Mouse (Mus musculus) CD4-positive naive resting alpha-beta T cell, adult 57 days (primary cell): Measurements from ENCODE around the gene Ankrd40. TPM values are rescaled to one million over a fixed set of nuclear protein-coding genes. Genes with fewer than 3 reads are reported as not detected.

Experiments
- total RNA-seq: library from RNA; stranded (reverse); gene quantifications from one replicate; pipeline ENCODE4 v1.2.4, GENCODE M21; 2023

Ankrd40 gene
- total RNA-seq = 51.1 TPM

DNA sequence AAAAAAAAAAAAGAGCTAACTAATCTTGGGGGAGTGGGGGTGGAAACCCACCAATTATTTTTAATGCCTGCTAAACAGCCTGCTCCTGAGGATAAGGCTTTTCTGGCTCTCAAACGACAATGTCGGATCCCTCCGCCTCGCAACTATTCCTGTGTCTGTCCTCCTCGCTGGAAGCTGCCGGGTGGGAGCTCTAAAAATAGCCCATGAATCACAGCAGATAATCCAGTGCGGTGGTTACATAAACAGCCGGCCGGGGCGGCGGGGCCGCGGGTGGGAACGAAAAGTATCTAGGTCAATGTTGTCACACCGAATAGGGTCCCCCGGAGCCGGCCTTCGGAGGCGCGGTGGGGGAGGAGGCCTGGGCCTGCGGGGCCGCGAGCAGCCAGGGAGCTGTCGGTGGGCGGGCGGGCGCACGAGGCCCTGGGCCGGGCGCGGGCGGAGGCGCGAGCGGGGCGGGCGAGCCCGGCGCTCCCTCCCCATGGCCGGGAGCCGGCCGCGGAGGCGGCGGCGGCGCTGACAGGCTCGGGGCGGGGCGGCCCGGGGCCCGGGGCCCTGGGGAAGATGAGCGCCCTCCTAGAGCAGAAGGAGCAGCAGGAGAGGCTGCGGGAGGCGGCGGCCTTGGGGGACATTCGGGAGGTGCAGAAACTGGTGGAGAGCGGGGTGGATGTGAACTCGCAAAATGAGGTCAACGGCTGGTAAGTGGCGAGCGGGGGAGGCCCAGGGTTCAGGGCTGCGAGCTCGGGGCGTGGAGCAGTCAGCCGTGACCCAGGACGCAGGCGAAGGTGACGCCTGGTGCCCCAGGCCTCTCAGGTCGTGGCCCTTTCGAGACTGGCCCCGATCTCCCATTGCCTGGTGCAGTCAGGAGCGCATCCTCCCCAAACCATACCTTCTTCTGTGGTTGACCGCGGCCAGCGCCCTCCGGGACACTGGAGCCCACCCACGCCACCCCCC lies at the start of gene Ankrd40:
Gene Ankrd40 (plus strand): TSS at position 309 of the 951 bp plus-strand sequence.

DNA sequence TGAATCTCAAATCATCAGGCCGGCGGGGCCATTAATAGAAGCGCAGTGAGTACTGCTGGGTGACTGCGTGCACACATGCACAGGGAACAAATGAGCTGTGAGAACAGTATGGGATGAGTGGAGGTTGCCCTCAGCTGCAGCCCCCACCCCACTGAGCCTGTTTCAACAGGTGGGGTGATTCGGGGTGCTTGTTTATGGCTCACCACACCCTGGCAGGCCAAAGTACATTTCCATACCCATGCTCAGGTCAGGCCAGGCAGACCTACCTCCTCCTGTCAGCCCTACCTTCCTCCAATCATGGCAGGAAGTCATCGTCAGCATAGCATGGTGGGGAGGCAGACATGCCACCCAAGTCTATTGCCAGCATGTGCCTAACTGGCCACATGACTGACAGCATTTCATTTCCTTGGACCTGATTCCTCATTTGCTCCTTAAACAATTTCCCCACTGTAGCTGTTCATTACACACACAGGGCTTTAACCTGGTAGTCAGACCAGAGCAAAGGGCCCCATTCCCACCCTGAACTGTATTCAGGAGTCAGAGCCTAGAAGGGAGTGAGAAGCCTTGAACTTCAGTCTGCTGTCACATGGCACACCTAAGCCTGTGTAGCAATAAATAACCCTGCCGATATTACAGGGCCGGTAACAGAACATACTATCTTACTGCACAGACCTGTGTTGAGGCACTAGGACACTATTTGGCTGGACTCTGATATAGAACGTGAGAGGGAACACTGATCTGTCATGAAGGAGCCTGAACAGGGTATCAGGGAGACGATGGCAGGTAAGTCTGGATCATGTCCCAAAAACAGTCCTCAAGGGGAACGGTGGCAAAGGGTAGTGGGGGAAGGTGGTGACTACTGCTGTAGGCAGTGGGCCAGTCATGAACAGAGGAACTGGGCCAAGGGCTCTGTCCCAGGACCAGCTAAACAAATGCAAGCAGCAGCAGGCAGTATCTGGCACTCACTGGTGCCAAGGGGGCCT lies 46.3 kb upstream of the Ankrd40 start, which contains the start of gene Gm21885:
Gene Gm21885 (plus strand): TSS at position 675 of the 983 bp plus-strand sequence.

GRCm38 (mm10) chr11:94321931-94322400 lies 5.8 kb upstream of the Ankrd40 start, which contains the start of gene Luc7l3:
Luc7l3 (minus strand) TSS chr11:94321988.

Other genes starting within 250 kb of the Ankrd40 start
- 122 TPM for gene Tob1, start 116.5 kb upstream of the Ankrd40 start, total RNA-seq
- 2.2 TPM for gene Wfikkn2, start 82.0 kb upstream of the Ankrd40 start, total RNA-seq
- gene Gm21885, start 46.1 kb upstream of the Ankrd40 start, total RNA-seq = not detected
- gene Luc7l3, start 6.0 kb upstream of the Ankrd40 start, total RNA-seq = 118 TPM
- 2.4 TPM for gene Abcc3, start 65.0 kb downstream of the Ankrd40 start, total RNA-seq
- not detected for gene Cacna1g, start 146.2 kb downstream of the Ankrd40 start, total RNA-seq
- gene Spata20, start 158.2 kb downstream of the Ankrd40 start, total RNA-seq = not detected
- not detected for gene Epn3, start 172.0 kb downstream of the Ankrd40 start, total RNA-seq
- 2.6 TPM for gene Mycbpap, start 193.7 kb downstream of the Ankrd40 start, total RNA-seq
- 4.6 TPM for gene Rsad1, start 221.3 kb downstream of the Ankrd40 start, total RNA-seq
- not detected for gene Chad, start 237.0 kb downstream of the Ankrd40 start, total RNA-seq